Mouse (Mus musculus): ENCODE results near the gene Strn.

The Strn gene

GRCm38 (mm10) chr17:78685004-78685403 lies 52.0 kb downstream of the Strn start:
- no peaks in the 10 kb centered on the region for H3K27me3 ChIP-seq (ENCODE audit: control insufficient read depth, insufficient read depth, low read length, poor library complexity, severe bottlenecking)
- DNase-seq (ENCODE audit: low read depth, low spot score), result no peak
- 0 out of 2 replicates have a peak, but pooled peaks cover 3% of the 10 kb centered on the region for H3K36me3 ChIP-seq (ENCODE audit: control insufficient read depth, insufficient read depth, low read length, poor library complexity, severe bottlenecking)

- no peaks in the 10 kb centered on the region for H3K36me3 ChIP-seq (ENCODE audit: control insufficient read depth, insufficient read depth, low read length, poor library complexity, severe bottlenecking)
- no peak for DNase-seq (ENCODE audit: low read depth, low spot score)
- H3K27me3 ChIP-seq (ENCODE audit: control insufficient read depth, insufficient read depth, low read length, poor library complexity, severe bottlenecking), result no peaks in the 10 kb centered on the region
Observed at GRCm38 (mm10) chr17:78682351-78682750, 54.6 kb downstream of the Strn start.

GRCm38 (mm10) chr17:78679503-78679902 lies 57.5 kb downstream of the Strn start:
- DNase-seq (ENCODE audit: low read depth, low spot score), result no peak
- Histone ChIP-seq H3K27me3 (ENCODE audit: control insufficient read depth, insufficient read depth, low read length, poor library complexity, severe bottlenecking) (no peaks in the 10 kb centered on the region), H3K36me3 (ENCODE audit: control insufficient read depth, insufficient read depth, low read length, poor library complexity, severe bottlenecking) (no peaks in the 10 kb centered on the region)

- Histone ChIP-seq H3K36me3 (ENCODE audit: control insufficient read depth, insufficient read depth, low read length, poor library complexity, severe bottlenecking) (peaks cover 2% of the 10 kb centered on the region; the same call in 1 of the 2 replicates), H3K27me3 (ENCODE audit: control insufficient read depth, insufficient read depth, low read length, poor library complexity, severe bottlenecking) (no peaks in the 10 kb centered on the region)
- DNase-seq (ENCODE audit: low read depth, low spot score), result no peak
Observed at GRCm38 (mm10) chr17:78676813-78677212, 60.2 kb downstream of the Strn start.

GRCm38 (mm10) chr17:78664962-78665545 lies 71.9 kb downstream of the Strn start:
- Histone ChIP-seq H3K27me3 (ENCODE audit: control insufficient read depth, insufficient read depth, low read length, poor library complexity, severe bottlenecking) (no peaks in the 10 kb centered on the region), H3K36me3 (ENCODE audit: control insufficient read depth, insufficient read depth, low read length, poor library complexity, severe bottlenecking) (peaks cover 17% of the 10 kb centered on the region)
- no peak for DNase-seq (ENCODE audit: low read depth, low spot score)

GRCm38 (mm10) chr17:78654841-78655240 lies 82.2 kb downstream of the Strn start:
- H3K36me3 ChIP-seq (ENCODE audit: control insufficient read depth, insufficient read depth, low read length, poor library complexity, severe bottlenecking), result peaks cover 11% of the 10 kb centered on the region
- no peaks in the 10 kb centered on the region for H3K27me3 ChIP-seq (ENCODE audit: control insufficient read depth, insufficient read depth, low read length, poor library complexity, severe bottlenecking)
- DNase-seq (ENCODE audit: low read depth, low spot score), result peak; percentile 36

GRCm38 (mm10) chr17:78643853-78644475 lies 93.0 kb downstream of the Strn start:
- no peaks in the 10 kb centered on the region for H3K27me3 ChIP-seq (ENCODE audit: control insufficient read depth, insufficient read depth, low read length, poor library complexity, severe bottlenecking)
- DNase-seq (ENCODE audit: low read depth, low spot score), result no peak
- no peaks in the 10 kb centered on the region; the same call in 1 of the 2 replicates for H3K36me3 ChIP-seq (ENCODE audit: control insufficient read depth, insufficient read depth, low read length, poor library complexity, severe bottlenecking)

- no peaks in the 10 kb centered on the region for H3K27me3 ChIP-seq (ENCODE audit: control insufficient read depth, insufficient read depth, low read length, poor library complexity, severe bottlenecking)
- DNase-seq (ENCODE audit: low read depth, low spot score), result no peak
- H3K36me3 ChIP-seq (ENCODE audit: control insufficient read depth, insufficient read depth, low read length, poor library complexity, severe bottlenecking), result no peaks in the 10 kb centered on the region
Observed at GRCm38 (mm10) chr17:78642259-78642658, 94.7 kb downstream of the Strn start.

GRCm38 (mm10) chr17:78640387-78640786 lies 96.6 kb downstream of the Strn start:
- no peak for DNase-seq (ENCODE audit: low read depth, low spot score)
- no peaks in the 10 kb centered on the region for H3K36me3 ChIP-seq (ENCODE audit: control insufficient read depth, insufficient read depth, low read length, poor library complexity, severe bottlenecking)
- H3K27me3 ChIP-seq (ENCODE audit: control insufficient read depth, insufficient read depth, low read length, poor library complexity, severe bottlenecking), result no peaks in the 10 kb centered on the region

- no peaks in the 10 kb centered on the region for H3K27me3 ChIP-seq (ENCODE audit: control insufficient read depth, insufficient read depth, low read length, poor library complexity, severe bottlenecking)
- no peaks in the 10 kb centered on the region for H3K36me3 ChIP-seq (ENCODE audit: control insufficient read depth, insufficient read depth, low read length, poor library complexity, severe bottlenecking)
- no peak for DNase-seq (ENCODE audit: low read depth, low spot score)
Observed at GRCm38 (mm10) chr17:78639099-78639498, 97.9 kb downstream of the Strn start.

- no peak for DNase-seq (ENCODE audit: low read depth, low spot score)
- Histone ChIP-seq H3K36me3 (ENCODE audit: control insufficient read depth, insufficient read depth, low read length, poor library complexity, severe bottlenecking) (no peaks in the 10 kb centered on the region), H3K27me3 (ENCODE audit: control insufficient read depth, insufficient read depth, low read length, poor library complexity, severe bottlenecking) (no peaks in the 10 kb centered on the region)
Observed at GRCm38 (mm10) chr17:78637140-78637539, 99.9 kb downstream of the Strn start.

GRCm38 (mm10) chr17:78635616-78636015 lies 101.4 kb downstream of the Strn start:
- no peaks in the 10 kb centered on the region for H3K36me3 ChIP-seq (ENCODE audit: control insufficient read depth, insufficient read depth, low read length, poor library complexity, severe bottlenecking)
- no peak for DNase-seq (ENCODE audit: low read depth, low spot score)
- H3K27me3 ChIP-seq (ENCODE audit: control insufficient read depth, insufficient read depth, low read length, poor library complexity, severe bottlenecking), result no peaks in the 10 kb centered on the region

GRCm38 (mm10) chr17:78624941-78625340 lies 112.1 kb downstream of the Strn start:
- DNase-seq (ENCODE audit: low read depth, low spot score), result no peak
- no peaks in the 10 kb centered on the region for H3K27me3 ChIP-seq (ENCODE audit: control insufficient read depth, insufficient read depth, low read length, poor library complexity, severe bottlenecking)
- H3K36me3 ChIP-seq (ENCODE audit: control insufficient read depth, insufficient read depth, low read length, poor library complexity, severe bottlenecking), result no peaks in the 10 kb centered on the region

GRCm38 (mm10) chr17:78621863-78622262 lies 115.1 kb downstream of the Strn start:
- Histone ChIP-seq H3K27me3 (ENCODE audit: control insufficient read depth, insufficient read depth, low read length, poor library complexity, severe bottlenecking) (no peaks in the 10 kb centered on the region), H3K36me3 (ENCODE audit: control insufficient read depth, insufficient read depth, low read length, poor library complexity, severe bottlenecking) (no peaks in the 10 kb centered on the region)
- no peak for DNase-seq (ENCODE audit: low read depth, low spot score)

- Histone ChIP-seq H3K36me3 (ENCODE audit: control insufficient read depth, insufficient read depth, low read length, poor library complexity, severe bottlenecking) (no peaks in the 10 kb centered on the region), H3K27me3 (ENCODE audit: control insufficient read depth, insufficient read depth, low read length, poor library complexity, severe bottlenecking) (no peaks in the 10 kb centered on the region)
- no peak for DNase-seq (ENCODE audit: low read depth, low spot score)
Observed at GRCm38 (mm10) chr17:78620740-78621139, 116.3 kb downstream of the Strn start.

GRCm38 (mm10) chr17:78619981-78620380 lies 117.0 kb downstream of the Strn start:
- no peaks in the 10 kb centered on the region for H3K36me3 ChIP-seq (ENCODE audit: control insufficient read depth, insufficient read depth, low read length, poor library complexity, severe bottlenecking)
- no peak for DNase-seq (ENCODE audit: low read depth, low spot score)
- no peaks in the 10 kb centered on the region for H3K27me3 ChIP-seq (ENCODE audit: control insufficient read depth, insufficient read depth, low read length, poor library complexity, severe bottlenecking)

Measured in splenic B cell, adult 2 months (primary cell).